Mouse (Mus musculus) lung, adult 2 months (tissue): ENCODE results near the gene Foxn3.

Experiments
- CTCF ChIP-seq: fragments of 200-500 bp; IDR thresholded peaks from 2 replicates; pipeline ENCODE4 v1.5.1; 2011; ENCODE audit warnings: mild to moderate bottlenecking, low read length, control low read depth; ENCODE audit not compliant: insufficient read depth
- POLR2A ChIP-seq: fragments of 200-500 bp; IDR thresholded peaks from 2 replicates; pipeline ENCODE4 v1.6.1; 2011; ENCODE audit warnings: low read depth, mild to moderate bottlenecking, control low read depth, low read length, borderline replicate concordance; ENCODE audit errors: extremely low read depth

GRCm38 (mm10) chr12:99305784-99306535, 257.4 kb downstream of the Foxn3 start:
- TF ChIP-seq CTCF (no peak), POLR2A (no peak)
